Mouse (Mus musculus): Measurements from ENCODE around the gene Rap1b. TPM values are rescaled to one million over a fixed set of nuclear protein-coding genes. Genes with fewer than 3 reads are reported as not detected.

Rap1b gene
- polyA plus RNA-seq, 1 experiment from 2014 or later, result 132 TPM

DNA sequence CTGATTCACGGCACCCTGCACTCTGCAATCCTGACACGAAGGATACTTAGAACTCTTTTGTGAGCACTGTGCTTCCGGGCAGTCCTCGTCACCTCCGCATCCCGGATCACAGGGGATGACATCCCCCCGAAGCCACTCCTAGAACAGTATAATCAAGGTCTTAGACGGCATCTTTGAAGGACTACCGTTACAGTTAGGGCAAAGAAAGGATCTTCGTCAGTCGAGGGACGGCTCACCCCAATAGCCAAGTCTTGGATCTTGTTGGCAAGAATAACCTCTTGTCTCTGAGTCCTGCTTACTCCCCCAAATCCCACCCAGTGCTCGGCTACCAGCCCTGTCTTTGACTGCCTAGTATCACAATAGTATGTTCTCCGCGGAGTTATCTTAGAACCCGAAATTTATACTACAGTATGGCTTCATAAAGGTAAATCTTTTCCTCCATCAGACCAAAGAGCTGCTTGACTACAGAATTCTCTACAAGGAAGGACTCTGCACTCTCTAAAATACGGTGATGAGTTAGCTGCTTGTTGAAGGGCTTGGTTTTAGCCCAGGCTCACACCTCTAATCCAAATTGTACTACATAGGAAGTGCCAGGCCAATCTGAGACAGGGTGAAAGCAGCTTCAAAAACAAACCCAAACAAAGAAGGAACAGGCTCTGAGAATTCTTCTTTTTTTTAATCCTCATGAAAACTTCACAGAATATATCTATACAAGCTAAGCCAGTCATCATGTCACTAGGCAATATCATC lies 55.2 kb downstream of the Rap1b start:
- Histone ChIP-seq H3K27me3 (replicated peaks; ENCODE audit: control insufficient read depth, insufficient read depth, low read length) (no peaks in the 10 kb centered on the region), H3K27ac (ENCODE audit: low read depth, low read length) (no peak overlapping the region), H3K9ac (ENCODE audit: low read depth, low read length) (no peak overlapping the region), H3K9me3 (ENCODE audit: control insufficient read depth) (no peaks in the 10 kb centered on the region), H3K4me1 (replicated peaks; ENCODE audit: control insufficient read depth, insufficient read depth, low read length) (no peaks in the 10 kb centered on the region), H3K4me3 (ENCODE audit: low read depth, low read length) (no peak overlapping the region), H3K36me3 (ENCODE audit: control insufficient read depth, insufficient read depth) (peaks cover 7% of the 10 kb centered on the region), H3K4me2 (replicated peaks; ENCODE audit: low read depth) (no peak overlapping the region)
- no peak for TF ChIP-seq CTCF (IDR thresholded peaks at IDR 0.05; ENCODE audit: low read depth)
- WGBS, result 90% methylated on average over 17 of the region's 17 CpGs
- ATAC-seq, result no peak

DNA sequence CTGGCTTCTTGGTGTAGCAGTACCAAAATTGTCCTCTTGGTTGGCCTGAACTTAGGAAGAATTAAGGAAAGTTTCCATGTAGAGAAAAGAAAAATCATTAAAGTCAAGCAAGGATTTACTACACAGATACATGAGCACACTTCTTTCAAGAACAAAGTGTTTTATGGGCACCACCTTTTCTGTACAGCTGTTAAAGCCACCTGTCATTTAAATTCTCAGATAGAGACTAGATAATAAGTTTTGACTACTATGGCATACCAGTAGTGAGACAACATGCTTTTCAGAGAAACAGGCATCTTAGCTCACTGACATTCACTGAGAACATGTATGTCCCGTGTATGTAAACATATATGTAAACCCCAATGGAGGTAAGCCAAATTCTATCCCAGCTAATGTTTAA lies 55.8 kb downstream of the Rap1b start:
- 92% methylated on average over 1 of the region's 1 CpGs for WGBS

DNA sequence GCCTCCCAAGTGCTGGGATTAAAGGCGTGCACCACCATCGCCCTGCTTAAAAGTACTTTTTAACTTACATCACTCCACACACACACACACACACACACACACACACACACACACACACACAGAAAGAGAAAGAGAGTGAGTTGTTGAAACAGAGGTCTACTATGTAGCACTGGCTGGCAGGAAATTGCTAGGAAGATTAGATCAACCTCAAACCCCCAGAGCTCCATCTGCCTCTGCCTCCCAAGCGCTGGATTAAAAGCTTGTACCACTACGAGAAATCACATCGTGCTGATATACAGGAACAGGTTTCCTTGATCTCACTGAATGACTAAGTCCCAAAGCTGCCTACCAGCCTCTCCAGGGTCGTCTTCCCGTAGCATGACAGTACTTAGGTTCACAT lies 61.2 kb downstream of the Rap1b start:
- Histone ChIP-seq H3K27ac (ENCODE audit: low read depth, low read length) (no peak overlapping the region), H3K4me2 (replicated peaks; ENCODE audit: low read depth) (no peak overlapping the region), H3K4me1 (replicated peaks; ENCODE audit: control insufficient read depth, insufficient read depth, low read length) (no peaks in the 10 kb centered on the region), H3K9me3 (ENCODE audit: control insufficient read depth) (no peaks in the 10 kb centered on the region), H3K9ac (ENCODE audit: low read depth, low read length) (no peak overlapping the region), H3K4me3 (ENCODE audit: low read depth, low read length) (no peak overlapping the region), H3K27me3 (replicated peaks; ENCODE audit: control insufficient read depth, insufficient read depth, low read length) (no peaks in the 10 kb centered on the region), H3K36me3 (ENCODE audit: control insufficient read depth, insufficient read depth) (peaks cover 54% of the 10 kb centered on the region)
- 93% methylated on average over 7 of the region's 7 CpGs for WGBS
- ATAC-seq, result no peak
- TF ChIP-seq CTCF (IDR thresholded peaks at IDR 0.05; ENCODE audit: low read depth), result no peak

More for the DNA sequence above, 55.8 kb downstream of the Rap1b start:
- Histone ChIP-seq H3K9me3 (ENCODE audit: control insufficient read depth) (no peaks in the 10 kb centered on the region), H3K4me1 (replicated peaks; ENCODE audit: control insufficient read depth, insufficient read depth, low read length) (no peaks in the 10 kb centered on the region), H3K4me2 (replicated peaks; ENCODE audit: low read depth) (no peak overlapping the region), H3K27ac (ENCODE audit: low read depth, low read length) (no peak overlapping the region), H3K36me3 (ENCODE audit: control insufficient read depth, insufficient read depth) (peaks cover 13% of the 10 kb centered on the region), H3K27me3 (replicated peaks; ENCODE audit: control insufficient read depth, insufficient read depth, low read length) (no peaks in the 10 kb centered on the region), H3K4me3 (ENCODE audit: low read depth, low read length) (no peak overlapping the region), H3K9ac (ENCODE audit: low read depth, low read length) (no peak overlapping the region)
- TF ChIP-seq CTCF (IDR thresholded peaks at IDR 0.05; ENCODE audit: low read depth), result no peak
- ATAC-seq, result no peak

DNA sequence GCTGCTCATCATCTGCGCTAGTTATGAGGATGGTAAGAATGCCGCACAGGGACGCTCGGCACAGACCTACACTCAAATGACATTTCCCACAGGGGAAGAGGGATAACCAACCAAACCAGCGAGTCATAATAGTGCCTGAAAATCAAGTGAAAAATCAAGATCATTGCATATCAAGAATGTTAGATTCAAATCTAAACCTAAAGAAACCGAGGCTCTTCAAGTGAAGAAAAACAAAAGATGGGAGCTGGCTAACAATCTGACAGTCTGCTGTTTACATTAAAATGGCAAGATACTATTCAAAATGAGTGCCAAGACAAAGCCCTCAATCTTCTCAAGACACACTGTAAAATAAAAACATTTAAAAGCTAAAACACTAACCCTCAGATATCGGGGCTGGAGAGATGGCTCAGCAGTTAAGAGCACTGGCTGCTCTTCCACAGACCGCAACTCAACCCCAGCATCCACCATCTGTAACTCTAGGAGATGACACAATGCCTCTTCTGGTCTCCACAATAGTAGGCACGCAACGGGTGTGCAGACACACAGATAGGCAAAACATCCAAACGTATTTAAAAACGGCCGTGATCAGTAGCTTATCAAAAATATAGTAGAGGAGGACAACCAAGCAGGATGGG lies 61.9 kb downstream of the Rap1b start:
- H3K4me1 ChIP-seq (replicated peaks; ENCODE audit: control insufficient read depth, insufficient read depth, low read length), result no peaks in the 10 kb centered on the region
- peaks cover 61% of the 10 kb centered on the region for H3K36me3 ChIP-seq (ENCODE audit: control insufficient read depth, insufficient read depth)
- no peak overlapping the region for H3K4me3 ChIP-seq (ENCODE audit: low read depth, low read length)
- 93% methylated on average over 13 of the region's 13 CpGs for WGBS
- H3K4me2 ChIP-seq (replicated peaks; ENCODE audit: low read depth), result no peak overlapping the region
- H3K27me3 ChIP-seq (replicated peaks; ENCODE audit: control insufficient read depth, insufficient read depth, low read length), result no peaks in the 10 kb centered on the region
- no peak for ATAC-seq
- no peaks in the 10 kb centered on the region for H3K9me3 ChIP-seq (ENCODE audit: control insufficient read depth)
- H3K27ac ChIP-seq (ENCODE audit: low read depth, low read length), result no peak overlapping the region
- no peak overlapping the region for H3K9ac ChIP-seq (ENCODE audit: low read depth, low read length)
- no peak for TF ChIP-seq CTCF (IDR thresholded peaks at IDR 0.05; ENCODE audit: low read depth)

DNA sequence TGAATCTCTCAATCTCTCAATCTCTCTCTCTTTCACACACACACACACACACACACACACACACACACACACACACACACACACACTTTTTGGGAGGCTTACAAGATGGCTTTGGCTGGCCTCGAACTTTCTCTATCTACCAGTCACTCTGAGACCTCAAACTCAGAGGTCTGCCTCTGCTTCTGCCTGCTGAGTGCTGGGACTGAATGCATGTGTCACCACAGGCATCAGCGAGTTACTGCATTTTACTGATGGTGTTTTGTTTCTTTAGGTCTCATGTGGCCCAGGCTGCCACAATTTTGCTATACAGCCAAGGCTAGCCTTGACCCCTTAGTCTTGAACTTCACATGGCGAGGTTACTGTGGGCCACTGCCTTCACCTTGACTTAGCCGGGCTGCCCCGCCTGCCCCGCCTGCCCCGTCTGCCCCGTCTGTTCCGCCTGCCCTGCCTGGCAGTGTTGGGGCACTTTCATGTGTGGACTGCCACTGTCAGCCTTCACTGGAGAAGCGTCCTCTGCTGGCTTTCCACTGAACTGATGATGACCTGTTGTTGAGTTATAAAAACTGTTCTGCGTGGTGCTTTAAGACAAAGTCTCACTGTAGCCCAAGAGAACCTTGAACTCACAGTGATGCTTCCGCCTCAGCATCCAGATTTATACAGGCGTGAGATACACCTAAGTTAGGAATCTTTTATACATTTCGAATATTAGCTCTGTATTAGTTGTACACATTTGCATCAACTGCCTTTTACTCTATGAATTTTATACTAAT lies 63.2 kb downstream of the Rap1b start:
- Histone ChIP-seq H3K27ac (ENCODE audit: low read depth, low read length) (no peak overlapping the region), H3K27me3 (replicated peaks; ENCODE audit: control insufficient read depth, insufficient read depth, low read length) (no peaks in the 10 kb centered on the region), H3K36me3 (ENCODE audit: control insufficient read depth, insufficient read depth) (peaks cover 63% of the 10 kb centered on the region), H3K4me1 (replicated peaks; ENCODE audit: control insufficient read depth, insufficient read depth, low read length) (no peaks in the 10 kb centered on the region), H3K9ac (ENCODE audit: low read depth, low read length) (no peak overlapping the region), H3K4me3 (ENCODE audit: low read depth, low read length) (no peak overlapping the region), H3K4me2 (replicated peaks; ENCODE audit: low read depth) (no peak overlapping the region), H3K9me3 (ENCODE audit: control insufficient read depth) (no peaks in the 10 kb centered on the region)
- 87% methylated on average over 14 of the region's 14 CpGs for WGBS
- no peak; the same call in 1 of the 2 replicates for TF ChIP-seq CTCF (IDR thresholded peaks at IDR 0.05; ENCODE audit: low read depth)
- no peak for ATAC-seq

DNA sequence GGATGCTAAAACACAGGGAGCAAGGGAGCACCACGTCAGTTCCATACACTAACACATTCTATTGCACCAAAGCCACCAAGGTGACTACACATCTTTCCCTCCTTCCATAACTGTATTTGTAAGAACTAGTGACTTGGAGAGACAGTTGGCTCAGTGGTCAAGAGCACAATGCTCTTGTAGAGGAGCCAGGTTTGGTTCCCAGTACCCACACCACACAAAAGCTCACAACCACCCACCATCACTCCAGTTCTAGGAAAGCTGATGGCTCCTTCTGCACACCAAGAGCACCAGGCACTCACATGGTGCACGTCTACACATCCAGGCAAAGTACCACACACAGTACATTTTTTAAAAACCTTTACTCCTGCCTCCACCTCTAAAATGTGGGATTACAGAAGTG lies 63.8 kb downstream of the Rap1b start:
- Histone ChIP-seq H3K36me3 (ENCODE audit: control insufficient read depth, insufficient read depth) (peaks cover 63% of the 10 kb centered on the region), H3K4me1 (replicated peaks; ENCODE audit: control insufficient read depth, insufficient read depth, low read length) (no peaks in the 10 kb centered on the region), H3K27me3 (replicated peaks; ENCODE audit: control insufficient read depth, insufficient read depth, low read length) (no peaks in the 10 kb centered on the region), H3K27ac (ENCODE audit: low read depth, low read length) (no peak overlapping the region), H3K9ac (ENCODE audit: low read depth, low read length) (no peak overlapping the region), H3K4me3 (ENCODE audit: low read depth, low read length) (no peak overlapping the region), H3K9me3 (ENCODE audit: control insufficient read depth) (no peaks in the 10 kb centered on the region), H3K4me2 (replicated peaks; ENCODE audit: low read depth) (no peak overlapping the region)
- WGBS, result 87% methylated on average over 2 of the region's 2 CpGs
- TF ChIP-seq CTCF (IDR thresholded peaks at IDR 0.05; ENCODE audit: low read depth), result no peak
- ATAC-seq, result no peak

Measured in intestine, postnatal 0 days (tissue).